Mouse (Mus musculus): Measurements from ENCODE around the gene Zfp872. TPM values are rescaled to one million over a fixed set of nuclear protein-coding genes. Genes with fewer than 3 reads are reported as not detected.
"Not testable (repeated sequence)": the region's sequence is repeated elsewhere in the genome, so short reads cannot be mapped to it uniquely, and the experiment has no call there.

Zfp872 gene
- total RNA-seq (2014; rRNA removed) (0.26 TPM in 1 of 2 replicates, not detected in the other), polyA plus RNA-seq (2015; fragmentation: Nextera tagmentation; extraction: Ambion mirVana) (0.24 and 0.33 TPM in 2 replicates)

GRCm38 (mm10) chr9:22188025-22188611, at the start of gene Zfp872:
Zfp872 (plus strand) TSS chr9:22188090.
- DNase-seq (ENCODE audit: low spot score) = peak; percentile 77
- H3K4me3 ChIP-seq (ENCODE audit: low read length) = peak within 1 kb of the TSS; percentile 40
- peak within 1 kb of the TSS; percentile 43 for H3K9ac ChIP-seq (replicated peaks; ENCODE audit: low read length)
- H3K36me3 ChIP-seq (ENCODE audit: insufficient read depth, low read length) = no peaks in the 10 kb centered on the region
- H3K4me2 ChIP-seq (ENCODE audit: low read depth, low read length) = peak within 1 kb of the TSS; percentile 65
- peak; percentile 96 for ATAC-seq
- no peaks in the 10 kb centered on the region for H3K27me3 ChIP-seq (ENCODE audit: insufficient read depth, low read length)
- 12% methylated on average over 43 of the region's 43 CpGs for WGBS
- no peaks in the 10 kb centered on the region for H3K4me1 ChIP-seq (ENCODE audit: insufficient read depth, low read length)
- H3K27ac ChIP-seq = peak within 1 kb of the TSS; percentile 20; the same call in 1 of the 2 replicates
- H3K9me3 ChIP-seq (ENCODE audit: low read length) = no peaks in the 10 kb centered on the region
- TF ChIP-seq CTCF (IDR thresholded peaks at IDR 0.05; ENCODE audit: low read depth) = no peak

DNA sequence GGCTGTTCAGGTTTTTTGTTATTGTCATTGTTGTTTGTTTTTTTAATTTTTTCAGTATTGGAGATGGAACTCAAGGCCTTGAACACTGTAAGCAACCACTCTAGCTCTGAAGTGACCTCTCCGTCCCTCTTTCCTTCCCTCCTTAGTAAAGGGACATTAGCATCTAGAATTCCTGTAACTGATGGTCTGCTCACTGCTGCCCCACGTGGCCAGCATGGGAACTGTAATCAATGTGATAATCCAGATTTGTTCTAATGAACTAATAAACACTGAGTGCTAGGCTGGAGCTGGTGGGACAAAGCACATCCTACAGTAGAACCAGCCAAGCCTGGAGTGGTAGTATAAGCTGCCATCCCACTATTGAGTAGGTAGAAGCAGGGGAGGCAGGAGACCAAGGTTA, 49.4 kb upstream of the Zfp872 start:
- no peak overlapping the region for H3K27ac ChIP-seq
- no peak overlapping the region for H3K4me3 ChIP-seq (ENCODE audit: low read length)
- H3K4me1 ChIP-seq (ENCODE audit: insufficient read depth, low read length) = no peaks in the 10 kb centered on the region
- H3K9me3 ChIP-seq (ENCODE audit: low read length) = no peaks in the 10 kb centered on the region
- H3K36me3 ChIP-seq (ENCODE audit: insufficient read depth, low read length) = no peaks in the 10 kb centered on the region
- H3K27me3 ChIP-seq (ENCODE audit: insufficient read depth, low read length) = no peaks in the 10 kb centered on the region
- peak; percentile 90 for TF ChIP-seq CTCF (IDR thresholded peaks at IDR 0.05; ENCODE audit: low read depth)
- no peak overlapping the region for H3K9ac ChIP-seq (replicated peaks; ENCODE audit: low read length)
- no peak overlapping the region for H3K4me2 ChIP-seq (ENCODE audit: low read depth, low read length)
- no peak for ATAC-seq
- peak; percentile 48 for DNase-seq (ENCODE audit: low spot score)
- 29% methylated on average over 2 of the region's 2 CpGs for WGBS

- ATAC-seq (no peak), DNase-seq (ENCODE audit: low spot score) (no peak)
- Histone ChIP-seq H3K4me1 (ENCODE audit: insufficient read depth, low read length) (no peaks in the 10 kb centered on the region), H3K27ac (no peak overlapping the region), H3K4me2 (ENCODE audit: low read depth, low read length) (no peak overlapping the region), H3K36me3 (ENCODE audit: insufficient read depth, low read length) (no peaks in the 10 kb centered on the region), H3K27me3 (ENCODE audit: insufficient read depth, low read length) (no peaks in the 10 kb centered on the region), H3K4me3 (ENCODE audit: low read length) (no peak overlapping the region), H3K9me3 (ENCODE audit: low read length) (no peaks in the 10 kb centered on the region), H3K9ac (replicated peaks; ENCODE audit: low read length) (no peak overlapping the region)
- 85% methylated on average over 5 of the region's 5 CpGs for WGBS
- TF ChIP-seq CTCF (IDR thresholded peaks at IDR 0.05; ENCODE audit: low read depth) = no peak
These were observed 48.1 kb upstream of the Zfp872 start for GRCm38 (mm10) chr9:22139746-22140145.

- Histone ChIP-seq H3K27ac (no peak overlapping the region), H3K9ac (replicated peaks; ENCODE audit: low read length) (no peak overlapping the region), H3K4me1 (ENCODE audit: insufficient read depth, low read length) (no peaks in the 10 kb centered on the region), H3K9me3 (ENCODE audit: low read length) (no peaks in the 10 kb centered on the region), H3K4me3 (ENCODE audit: low read length) (no peak overlapping the region), H3K4me2 (ENCODE audit: low read depth, low read length) (no peak overlapping the region), H3K36me3 (ENCODE audit: insufficient read depth, low read length) (no peaks in the 10 kb centered on the region), H3K27me3 (ENCODE audit: insufficient read depth, low read length) (no peaks in the 10 kb centered on the region)
- TF ChIP-seq CTCF (IDR thresholded peaks at IDR 0.05; ENCODE audit: low read depth) = peak; percentile 93
- ATAC-seq = peak; percentile 79
- peak; percentile 93 for DNase-seq (ENCODE audit: low spot score)
- WGBS = 54% methylated on average over 17 of the region's 17 CpGs
These were observed 44.5 kb upstream of the Zfp872 start for GRCm38 (mm10) chr9:22143108-22144037.

DNA sequence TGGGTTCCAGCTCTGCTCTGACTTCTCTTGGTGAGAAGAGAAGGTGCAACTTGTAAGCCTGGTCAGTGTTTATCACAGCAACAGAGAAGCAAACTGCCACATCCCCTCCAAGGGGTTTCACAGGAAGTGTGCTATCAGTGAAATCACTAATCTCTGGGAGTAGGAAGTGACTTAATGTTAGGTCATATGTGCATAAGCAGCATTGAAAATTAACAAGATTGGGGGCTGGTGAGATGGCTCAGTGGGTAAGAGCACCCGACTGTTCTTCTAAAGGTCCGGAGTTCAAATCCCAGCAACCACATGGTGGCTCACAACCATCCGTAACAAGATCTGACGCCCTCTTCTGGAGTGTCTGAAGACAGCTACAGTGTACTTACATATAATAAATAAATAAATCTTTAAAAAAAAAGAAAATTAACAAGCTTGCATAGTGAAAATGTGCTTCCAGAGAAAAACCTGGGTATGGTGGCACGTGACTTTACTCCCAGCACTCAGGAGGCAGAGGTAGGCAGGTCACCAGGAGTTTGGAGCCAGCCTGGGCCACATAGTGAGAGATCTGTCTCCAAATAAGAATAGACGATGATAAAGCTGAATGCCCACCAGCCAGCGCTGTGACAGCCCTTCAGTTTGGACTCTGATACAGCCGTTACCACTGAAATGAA, 43.5 kb upstream of the Zfp872 start:
- DNase-seq (ENCODE audit: low spot score) (no peak), ATAC-seq (no peak)
- Histone ChIP-seq H3K36me3 (ENCODE audit: insufficient read depth, low read length) (no peaks in the 10 kb centered on the region), H3K27me3 (ENCODE audit: insufficient read depth, low read length) (no peaks in the 10 kb centered on the region), H3K9ac (replicated peaks; ENCODE audit: low read length) (no peak overlapping the region), H3K9me3 (ENCODE audit: low read length) (no peaks in the 10 kb centered on the region), H3K4me2 (ENCODE audit: low read depth, low read length) (no peak overlapping the region), H3K27ac (no peak overlapping the region), H3K4me1 (ENCODE audit: insufficient read depth, low read length) (no peaks in the 10 kb centered on the region), H3K4me3 (ENCODE audit: low read length) (no peak overlapping the region)
- 83% methylated on average over 6 of the region's 8 CpGs for WGBS
- TF ChIP-seq CTCF (IDR thresholded peaks at IDR 0.05; ENCODE audit: low read depth) = no peak

GRCm38 (mm10) chr9:22149426-22150248, 38.3 kb upstream of the Zfp872 start:
- 81% methylated on average over 20 of the region's 20 CpGs for WGBS
- Histone ChIP-seq H3K9me3 (ENCODE audit: low read length) (no peaks in the 10 kb centered on the region), H3K4me2 (ENCODE audit: low read depth, low read length) (no peak overlapping the region), H3K27ac (no peak overlapping the region), H3K4me1 (ENCODE audit: insufficient read depth, low read length) (no peaks in the 10 kb centered on the region), H3K9ac (replicated peaks; ENCODE audit: low read length) (no peak overlapping the region), H3K27me3 (ENCODE audit: insufficient read depth, low read length) (no peaks in the 10 kb centered on the region), H3K4me3 (ENCODE audit: low read length) (no peak overlapping the region), H3K36me3 (ENCODE audit: insufficient read depth, low read length) (no peaks in the 10 kb centered on the region)
- no peak for TF ChIP-seq CTCF (IDR thresholded peaks at IDR 0.05; ENCODE audit: low read depth)
- no peak for DNase-seq (ENCODE audit: low spot score)
- no peak for ATAC-seq

DNA sequence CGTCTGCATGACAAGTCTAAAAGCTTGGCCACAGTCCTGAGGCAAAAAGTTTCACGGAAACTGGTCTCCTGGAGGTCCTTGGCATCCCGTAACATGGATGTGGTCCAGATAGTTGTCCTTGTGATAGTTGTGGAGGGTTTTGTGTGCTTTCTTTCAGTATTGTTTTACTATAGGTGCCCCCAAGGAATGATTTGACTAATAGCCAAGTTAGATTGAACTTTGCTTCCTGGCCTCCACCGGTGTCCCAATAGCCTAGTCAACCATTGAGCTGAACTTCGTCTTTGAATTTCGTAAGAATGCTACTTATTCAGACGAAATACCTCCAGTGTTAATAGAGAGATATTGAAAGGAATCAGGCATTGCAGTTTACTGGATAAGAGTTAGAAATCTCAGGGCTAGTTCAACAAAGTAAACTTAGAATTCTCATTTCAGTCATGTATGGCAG, 37.6 kb upstream of the Zfp872 start:
- not testable (repeated sequence) for H3K27ac ChIP-seq; H3K9ac ChIP-seq (replicated peaks; ENCODE audit: low read length); H3K36me3 ChIP-seq (ENCODE audit: insufficient read depth, low read length); H3K4me3 ChIP-seq (ENCODE audit: low read length); H3K4me1 ChIP-seq (ENCODE audit: insufficient read depth, low read length); DNase-seq (ENCODE audit: low spot score); ATAC-seq; H3K4me2 ChIP-seq (ENCODE audit: low read depth, low read length); H3K27me3 ChIP-seq (ENCODE audit: insufficient read depth, low read length); H3K9me3 ChIP-seq (ENCODE audit: low read length)
- WGBS = 85% methylated on average over 7 of the region's 7 CpGs

Data from hindbrain, postnatal 0 days (tissue).